Mouse (Mus musculus): ENCODE data around the gene Dnajc5.

Gene Dnajc5

DNA sequence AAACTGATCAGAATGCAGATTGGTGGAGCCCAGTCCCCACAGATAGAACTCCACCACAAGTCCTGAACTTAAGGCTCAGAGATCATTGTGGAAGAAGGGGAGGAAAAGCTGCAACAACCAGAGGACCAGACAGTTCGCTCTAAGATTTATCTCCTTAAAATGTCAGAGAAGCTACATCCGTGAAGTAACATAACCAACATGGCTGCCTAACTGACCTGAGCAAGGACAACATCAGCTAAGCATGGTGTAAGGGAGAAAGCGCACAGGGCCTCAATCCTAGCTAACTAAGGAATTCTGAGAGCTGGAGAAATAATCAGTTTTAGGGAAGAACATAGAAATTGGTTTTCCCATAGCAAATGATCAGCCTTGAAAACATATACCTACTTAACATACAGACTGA lies 1.1 kb upstream of the Dnajc5 start:
- DNase-seq: no peak

- no peak for DNase-seq
Observed at GRCm38 (mm10) chr2:181520936-181521227, 597 bp downstream of the Dnajc5 start.

DNA sequence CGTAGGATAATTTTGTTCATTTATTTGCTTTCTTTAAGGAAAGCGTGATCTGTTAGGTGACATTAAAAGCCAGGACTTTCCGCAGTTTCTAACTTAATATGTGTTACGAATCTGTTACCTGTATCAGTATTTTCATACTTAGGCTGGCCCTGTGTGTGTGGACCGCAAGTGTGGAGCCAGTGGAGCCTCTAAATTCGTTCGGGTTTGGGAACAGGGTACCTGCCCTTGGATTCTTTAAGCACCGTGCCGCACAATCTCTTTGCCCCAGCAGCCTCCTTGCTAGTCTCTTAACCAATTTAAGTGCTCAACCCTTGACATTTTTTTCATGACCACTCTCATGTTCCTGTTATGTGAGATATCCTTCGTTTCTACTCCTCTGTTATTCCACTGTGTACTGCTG lies 1.2 kb downstream of the Dnajc5 start:
- peak in 1 of 2 experiments; percentile 12 for DNase-seq

DNA sequence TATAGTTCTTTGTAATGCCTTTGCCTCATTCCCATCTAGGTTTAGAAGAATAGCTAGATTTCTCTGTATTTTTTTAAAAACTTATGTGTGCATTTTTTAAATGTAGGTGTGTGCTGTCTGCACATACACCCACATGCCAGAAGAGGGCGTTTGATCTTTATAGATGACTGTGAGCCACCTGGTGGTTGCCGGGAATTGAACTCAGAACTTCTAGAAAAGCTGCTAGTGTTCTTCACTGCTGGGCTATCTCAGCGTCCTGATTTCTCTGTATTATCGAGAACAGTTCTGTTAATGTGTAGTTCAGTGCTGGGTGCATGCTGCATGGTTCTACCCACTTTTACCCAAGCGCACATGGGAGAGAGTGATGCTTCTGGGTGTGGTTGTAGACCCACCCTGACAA lies 2.5 kb downstream of the Dnajc5 start:
- DNase-seq: peak in 1 of 2 experiments; percentile 25

- DNase-seq: no peak
Observed at GRCm38 (mm10) chr2:181525526-181525925, 5.2 kb downstream of the Dnajc5 start.

GRCm38 (mm10) chr2:181529076-181529475 lies 8.8 kb downstream of the Dnajc5 start:
- no peak for DNase-seq

GRCm38 (mm10) chr2:181532589-181532988 lies 12.3 kb downstream of the Dnajc5 start:
- no peak for DNase-seq

GRCm38 (mm10) chr2:181536410-181536809 lies 16.1 kb downstream of the Dnajc5 start:
- peak; percentile 28 to 58 for DNase-seq

DNA sequence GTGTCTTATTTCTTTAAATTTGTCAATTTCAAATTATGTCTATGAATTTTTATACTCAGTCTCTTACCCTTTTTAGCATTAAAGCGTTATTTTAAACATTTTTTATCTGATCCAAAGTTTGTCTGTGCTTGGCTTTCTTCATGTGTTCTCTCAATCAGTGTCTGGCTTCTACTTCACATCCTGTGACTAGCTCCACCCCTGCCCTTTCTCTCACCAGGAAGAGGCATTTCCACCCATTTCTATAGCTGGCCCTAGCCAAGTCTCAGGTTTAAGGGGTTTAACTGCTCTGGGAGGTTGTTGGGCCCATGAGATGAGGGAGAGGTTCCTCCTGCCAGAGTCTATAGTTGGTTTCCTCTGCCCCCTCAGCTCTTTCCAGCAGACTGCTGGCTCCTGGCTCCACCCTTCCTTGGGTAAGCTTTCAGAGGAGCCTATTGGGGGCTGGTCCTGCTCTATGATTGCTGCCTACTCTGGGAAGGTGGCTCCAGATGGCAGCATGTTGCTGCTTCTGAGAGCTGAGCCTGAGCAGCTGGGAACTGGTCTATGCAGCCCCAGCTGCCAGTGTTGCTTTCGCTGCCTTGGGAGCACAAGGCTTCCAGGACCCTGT lies 17.3 kb downstream of the Dnajc5 start:
- peak; percentile 36 to 39 for DNase-seq

GRCm38 (mm10) chr2:181541761-181542380 lies 21.6 kb downstream of the Dnajc5 start:
- no peak for DNase-seq

GRCm38 (mm10) chr2:181546142-181546541 lies 25.9 kb downstream of the Dnajc5 start:
- DNase-seq: no peak

- no peak for DNase-seq
Observed at GRCm38 (mm10) chr2:181548227-181548626, 27.9 kb downstream of the Dnajc5 start.

GRCm38 (mm10) chr2:181548682-181549081 lies 28.4 kb downstream of the Dnajc5 start:
- DNase-seq: no peak

DNA sequence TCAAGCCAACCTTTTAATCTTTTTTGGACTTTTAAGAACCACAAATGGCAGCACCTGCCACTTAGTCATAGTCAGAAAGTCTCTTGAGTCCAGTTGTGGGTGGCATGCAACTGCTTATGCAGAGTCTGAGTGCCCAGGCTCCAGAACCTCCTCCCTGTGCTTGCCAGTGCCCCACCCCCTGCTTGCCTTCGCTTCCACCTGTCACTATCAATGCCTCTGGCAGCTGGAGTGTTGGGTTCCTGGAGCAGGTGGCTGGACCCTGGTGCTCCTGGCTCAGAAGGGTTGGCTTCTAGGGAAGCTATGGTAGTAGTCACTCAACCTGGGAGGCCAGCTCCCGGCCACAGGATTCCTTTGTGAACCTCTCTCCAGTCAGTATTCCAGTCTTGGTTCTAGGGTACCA lies 29.9 kb downstream of the Dnajc5 start:
- no peak for DNase-seq

DNA sequence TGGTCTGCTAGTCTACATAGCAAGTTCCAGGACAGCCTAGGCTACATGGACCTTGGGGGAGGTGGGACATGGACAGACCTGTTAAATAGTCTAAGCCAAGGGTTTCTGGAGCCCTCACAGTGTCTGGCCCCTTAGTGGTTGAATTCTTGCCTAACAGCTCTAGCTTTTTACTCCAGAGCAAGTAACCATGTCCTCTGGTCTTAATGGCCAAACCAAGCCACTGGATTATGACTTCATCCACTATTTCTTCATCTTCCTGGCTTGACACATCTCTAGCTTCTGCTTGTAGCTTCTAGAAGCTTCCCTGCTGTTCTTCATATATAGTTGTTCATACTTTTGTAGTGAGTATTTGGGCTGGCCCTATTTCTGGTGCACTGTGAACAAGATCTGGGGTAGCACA lies 33.5 kb downstream of the Dnajc5 start:
- no peak for DNase-seq

GRCm38 (mm10) chr2:181567338-181567737 lies 47.1 kb downstream of the Dnajc5 start:
- no peak for DNase-seq

- peak; percentile 47 to 51 for DNase-seq
Observed at GRCm38 (mm10) chr2:181568272-181569008, 48.2 kb downstream of the Dnajc5 start.

GRCm38 (mm10) chr2:181569856-181570255 lies 49.6 kb downstream of the Dnajc5 start:
- no peak for DNase-seq

- no peak for DNase-seq
Observed at GRCm38 (mm10) chr2:181570375-181570774, 50.1 kb downstream of the Dnajc5 start.

DNA sequence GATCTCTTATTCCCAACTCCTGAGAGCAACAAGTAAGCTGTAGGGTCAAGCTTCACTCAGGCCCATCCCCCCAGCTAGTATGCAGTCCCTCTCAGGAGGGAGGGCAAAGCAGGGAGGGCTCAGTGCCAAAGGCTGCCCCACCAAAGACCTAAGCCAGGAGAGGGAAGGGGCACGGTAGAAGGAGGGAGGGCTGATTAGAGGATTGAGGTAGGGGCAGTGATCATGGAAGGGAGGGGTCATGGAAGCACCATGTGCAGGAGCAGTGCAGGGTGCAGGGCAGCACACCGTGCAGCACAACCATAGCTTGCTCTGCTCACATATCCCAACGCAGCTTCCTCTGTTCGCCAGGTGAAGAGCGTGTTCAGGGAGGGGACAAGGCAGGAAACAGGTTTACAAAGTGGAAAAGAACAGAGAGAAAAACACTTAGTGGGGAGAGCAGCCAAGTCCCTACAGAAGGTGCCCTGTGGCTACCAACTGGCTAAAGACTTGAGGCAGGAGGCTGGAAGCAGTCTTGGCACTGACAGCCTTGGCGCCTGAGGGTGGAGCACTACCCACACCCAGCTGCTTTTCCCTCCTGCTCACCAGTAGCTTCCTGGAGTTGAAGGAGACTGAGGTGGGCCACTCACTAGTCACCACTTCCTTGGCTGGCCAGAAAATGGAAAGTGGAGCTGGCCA lies 50.8 kb downstream of the Dnajc5 start:
- no peak for DNase-seq

- DNase-seq: no peak
Observed at GRCm38 (mm10) chr2:181571941-181572670, 51.8 kb downstream of the Dnajc5 start.

- no peak for DNase-seq
Observed at GRCm38 (mm10) chr2:181572921-181573920, 52.9 kb downstream of the Dnajc5 start.
